Mouse (Mus musculus): ENCODE data around the gene Utf1. TPM values are rescaled to one million over a fixed set of nuclear protein-coding genes. Genes with fewer than 3 reads are reported as not detected.

Utf1 gene
- polyA plus RNA-seq, 1 experiment from 2014 or later: not detected

DNA sequence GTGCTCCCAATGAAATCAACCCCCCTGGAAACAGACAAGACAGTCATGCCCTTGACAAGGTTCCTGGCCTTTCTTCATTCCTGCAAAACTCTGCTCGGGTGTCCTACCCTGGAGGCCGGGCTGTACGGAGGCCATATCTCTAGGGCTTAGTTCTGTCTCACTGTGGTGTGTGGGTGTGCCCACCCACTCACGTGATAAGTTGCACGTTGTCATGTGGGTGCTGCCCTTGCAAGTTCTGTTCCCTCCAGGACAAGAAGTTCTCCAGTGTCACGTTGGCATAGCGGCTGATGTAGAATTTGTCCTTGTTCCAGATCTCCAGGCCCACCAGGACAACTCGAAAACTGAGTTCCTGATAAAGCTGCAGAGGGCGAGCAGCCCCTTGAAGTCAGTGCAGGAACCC, 44.7 kb downstream of the Utf1 start:
- Histone ChIP-seq H3K9me3 (replicated peaks; ENCODE audit: low read length) (no peaks in the 10 kb centered on the region), H3K36me3 (ENCODE audit: insufficient read depth, low read length) (no peaks in the 10 kb centered on the region), H3K4me3 (replicated peaks; ENCODE audit: low read depth, low read length) (no peak overlapping the region), H3K4me1 (replicated peaks; ENCODE audit: insufficient read depth, low read length) (no peaks in the 10 kb centered on the region), H3K27me3 (ENCODE audit: insufficient read depth, low read length) (no peaks in the 10 kb centered on the region), H3K9ac (ENCODE audit: low read depth, low read length) (no peak overlapping the region), H3K27ac (no peak overlapping the region), H3K4me2 (ENCODE audit: low read length) (no peak overlapping the region)
- 86% methylated on average over 9 of the region's 9 CpGs for WGBS
- ATAC-seq (replicated peaks; ENCODE audit: low FRiP score, low read depth): no peak
- DNase-seq (ENCODE audit: low spot score): no peak
- TF ChIP-seq CTCF (IDR thresholded peaks at IDR 0.05; ENCODE audit: low read depth): no peak

DNA sequence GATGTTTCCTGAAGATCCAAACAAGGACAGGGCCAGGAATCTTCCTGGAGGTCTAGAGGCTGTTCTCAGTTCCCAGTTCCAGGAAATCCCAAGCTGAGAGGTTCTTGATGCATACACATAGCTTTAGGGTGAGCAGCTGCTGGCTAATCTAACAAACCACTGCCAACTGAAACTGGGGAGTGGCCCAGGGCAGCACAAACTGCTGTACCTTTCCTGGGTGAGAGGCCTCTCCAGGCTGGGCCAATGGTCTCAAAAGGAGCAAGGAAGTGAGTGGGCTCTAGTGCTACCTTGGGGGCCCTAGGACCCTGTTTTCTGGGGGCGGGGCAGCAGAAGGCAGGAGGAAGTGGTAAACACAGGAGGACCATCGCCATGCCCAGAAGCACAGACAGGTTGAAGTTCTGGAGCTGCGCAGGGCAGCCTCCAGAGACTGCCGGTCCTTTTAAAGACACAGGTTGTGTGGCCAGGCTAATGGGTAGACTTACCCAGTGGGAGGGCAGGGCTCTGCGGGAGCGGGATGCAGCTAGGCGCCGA, 47.3 kb downstream of the Utf1 start:
- no peak overlapping the region for H3K4me3 ChIP-seq (replicated peaks; ENCODE audit: low read depth, low read length)
- no peaks in the 10 kb centered on the region for H3K36me3 ChIP-seq (ENCODE audit: insufficient read depth, low read length)
- no peak for DNase-seq (ENCODE audit: low spot score)
- no peaks in the 10 kb centered on the region for H3K27me3 ChIP-seq (ENCODE audit: insufficient read depth, low read length)
- H3K4me2 ChIP-seq (ENCODE audit: low read length): no peak overlapping the region
- WGBS: 75% methylated on average over 8 of the region's 8 CpGs
- H3K9me3 ChIP-seq (replicated peaks; ENCODE audit: low read length): no peaks in the 10 kb centered on the region
- no peak overlapping the region for H3K27ac ChIP-seq
- TF ChIP-seq CTCF (IDR thresholded peaks at IDR 0.05; ENCODE audit: low read depth): no peak
- no peak for ATAC-seq (replicated peaks; ENCODE audit: low FRiP score, low read depth)
- H3K4me1 ChIP-seq (replicated peaks; ENCODE audit: insufficient read depth, low read length): no peaks in the 10 kb centered on the region
- H3K9ac ChIP-seq (ENCODE audit: low read depth, low read length): no peak overlapping the region

DNA sequence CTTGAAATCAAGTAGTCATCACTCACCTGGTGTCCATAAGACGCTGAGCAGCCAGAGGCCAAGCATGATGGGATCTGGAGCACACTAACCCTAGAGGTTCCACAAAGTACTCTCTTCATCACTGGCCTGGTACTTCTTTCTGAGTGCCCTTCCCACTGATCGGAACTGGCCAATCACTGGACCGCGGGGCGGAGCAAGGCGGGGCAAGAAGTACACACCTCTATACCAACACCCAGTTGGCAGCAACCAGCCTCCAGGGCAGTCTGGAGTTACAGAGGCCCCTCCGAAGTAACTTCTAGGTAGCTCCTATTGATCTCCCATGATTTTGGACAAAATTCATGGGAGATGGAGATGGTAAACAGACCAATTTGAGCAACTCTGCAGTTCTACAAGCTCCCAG, 48.8 kb downstream of the Utf1 start, which contains the start of gene Adam8:
Adam8 (minus strand) TSS at position 157 of the 400 bp plus-strand sequence.
- H3K4me2 ChIP-seq (ENCODE audit: low read length): no peak within 1 kb of the TSS
- WGBS: 19% methylated on average over 7 of the region's 7 CpGs
- H3K36me3 ChIP-seq (ENCODE audit: insufficient read depth, low read length): peaks cover 2% of the 10 kb centered on the region; the same call in 1 of the 2 replicates
- H3K4me3 ChIP-seq (replicated peaks; ENCODE audit: low read depth, low read length): no peak within 1 kb of the TSS
- no peak for TF ChIP-seq CTCF (IDR thresholded peaks at IDR 0.05; ENCODE audit: low read depth)
- H3K9me3 ChIP-seq (replicated peaks; ENCODE audit: low read length): no peaks in the 10 kb centered on the region
- H3K4me1 ChIP-seq (replicated peaks; ENCODE audit: insufficient read depth, low read length): no peaks in the 10 kb centered on the region
- no peak within 1 kb of the TSS for H3K27ac ChIP-seq
- no peak for DNase-seq (ENCODE audit: low spot score)
- no peaks in the 10 kb centered on the region for H3K27me3 ChIP-seq (ENCODE audit: insufficient read depth, low read length)
- peak; percentile 30; the same call in 1 of the 2 replicates for ATAC-seq (replicated peaks; ENCODE audit: low FRiP score, low read depth)
- H3K9ac ChIP-seq (ENCODE audit: low read depth, low read length): no peak within 1 kb of the TSS

DNA sequence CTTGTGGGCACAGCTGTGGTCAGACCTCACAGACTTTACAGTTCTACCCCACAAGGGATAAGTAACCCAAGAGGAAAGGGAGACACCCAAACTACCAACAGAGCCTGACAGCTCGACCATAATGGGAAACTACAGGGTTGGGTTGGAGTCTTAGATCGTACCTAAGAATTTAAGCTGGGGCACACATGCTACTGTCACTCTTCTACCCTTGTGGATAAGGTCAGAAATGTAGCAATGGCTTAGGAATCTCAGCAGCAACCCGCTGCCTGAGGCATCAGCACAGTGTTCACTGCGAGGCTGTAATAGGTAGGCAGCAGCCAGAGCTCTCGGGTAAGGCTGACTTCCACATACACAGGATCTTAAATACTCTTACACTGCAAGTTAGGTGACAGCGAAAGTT, 49.9 kb downstream of the Utf1 start:
- Histone ChIP-seq H3K27me3 (ENCODE audit: insufficient read depth, low read length) (no peaks in the 10 kb centered on the region), H3K36me3 (ENCODE audit: insufficient read depth, low read length) (peaks cover 13% of the 10 kb centered on the region), H3K4me2 (ENCODE audit: low read length) (no peak overlapping the region), H3K9ac (ENCODE audit: low read depth, low read length) (no peak overlapping the region), H3K9me3 (replicated peaks; ENCODE audit: low read length) (no peaks in the 10 kb centered on the region), H3K4me1 (replicated peaks; ENCODE audit: insufficient read depth, low read length) (no peaks in the 10 kb centered on the region), H3K27ac (no peak overlapping the region), H3K4me3 (replicated peaks; ENCODE audit: low read depth, low read length) (no peak overlapping the region)
- WGBS: 89% methylated on average over 6 of the region's 6 CpGs
- DNase-seq (ENCODE audit: low spot score): no peak
- ATAC-seq (replicated peaks; ENCODE audit: low FRiP score, low read depth): no peak
- no peak for TF ChIP-seq CTCF (IDR thresholded peaks at IDR 0.05; ENCODE audit: low read depth)

DNA sequence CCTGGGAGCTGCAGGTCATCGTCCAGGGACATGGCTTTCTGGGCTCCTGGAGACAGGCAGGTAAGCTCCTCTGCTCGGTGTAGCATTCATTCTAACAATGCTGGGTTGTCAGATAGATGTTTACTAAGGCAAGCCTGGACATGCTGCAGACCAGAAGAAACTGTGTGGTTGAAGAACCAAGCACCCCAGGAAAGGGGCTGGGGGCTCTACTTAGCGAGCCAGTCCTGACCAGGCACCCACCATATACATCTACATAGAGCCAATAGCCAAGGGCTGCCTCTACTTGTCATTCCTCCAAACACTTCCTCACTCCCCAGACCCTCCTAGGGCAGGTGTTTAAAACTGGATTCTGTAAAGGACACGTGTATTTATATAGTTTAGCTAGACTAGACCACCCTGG, 50.6 kb downstream of the Utf1 start:
- TF ChIP-seq CTCF (IDR thresholded peaks at IDR 0.05; ENCODE audit: low read depth): no peak

DNA sequence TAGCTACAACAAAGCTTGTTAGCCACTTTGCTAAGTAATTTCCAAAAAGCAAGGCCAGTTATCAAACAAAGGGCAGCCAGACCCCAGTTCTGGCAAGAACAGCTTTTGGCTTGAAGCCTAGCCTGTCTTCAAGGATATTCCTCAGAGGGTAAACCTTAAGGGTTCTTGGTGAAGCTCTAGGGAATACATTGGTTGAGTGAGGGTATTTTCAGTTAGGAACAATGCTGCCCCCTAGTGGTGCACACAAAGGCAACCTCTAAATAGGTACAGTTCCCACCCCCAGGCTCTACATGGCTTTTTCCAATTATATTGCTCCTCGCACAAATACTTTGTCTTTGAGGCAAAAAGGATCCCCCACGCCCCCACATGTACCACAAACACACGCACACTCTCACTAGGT, 51.1 kb downstream of the Utf1 start:
- no peak overlapping the region for H3K4me3 ChIP-seq (replicated peaks; ENCODE audit: low read depth, low read length)
- DNase-seq (ENCODE audit: low spot score) (peak; percentile 80), ATAC-seq (replicated peaks; ENCODE audit: low FRiP score, low read depth) (peak; percentile 55; the same call in 1 of the 2 replicates)
- no peaks in the 10 kb centered on the region for H3K4me1 ChIP-seq (replicated peaks; ENCODE audit: insufficient read depth, low read length)
- H3K36me3 ChIP-seq (ENCODE audit: insufficient read depth, low read length): peaks cover 22% of the 10 kb centered on the region
- WGBS: 34% methylated on average over 3 of the region's 3 CpGs
- no peak overlapping the region for H3K4me2 ChIP-seq (ENCODE audit: low read length)
- peak; percentile 86 for TF ChIP-seq CTCF (IDR thresholded peaks at IDR 0.05; ENCODE audit: low read depth)
- no peak overlapping the region for H3K9ac ChIP-seq (ENCODE audit: low read depth, low read length)
- H3K9me3 ChIP-seq (replicated peaks; ENCODE audit: low read length): no peaks in the 10 kb centered on the region
- no peaks in the 10 kb centered on the region for H3K27me3 ChIP-seq (ENCODE audit: insufficient read depth, low read length)
- no peak overlapping the region for H3K27ac ChIP-seq

More for the DNA sequence above, 50.6 kb downstream of the Utf1 start:
- Histone ChIP-seq H3K4me1 (replicated peaks; ENCODE audit: insufficient read depth, low read length) (no peaks in the 10 kb centered on the region), H3K4me3 (replicated peaks; ENCODE audit: low read depth, low read length) (no peak overlapping the region), H3K27ac (no peak overlapping the region), H3K9ac (ENCODE audit: low read depth, low read length) (no peak overlapping the region), H3K9me3 (replicated peaks; ENCODE audit: low read length) (no peaks in the 10 kb centered on the region), H3K4me2 (ENCODE audit: low read length) (no peak overlapping the region), H3K27me3 (ENCODE audit: insufficient read depth, low read length) (no peaks in the 10 kb centered on the region), H3K36me3 (ENCODE audit: insufficient read depth, low read length) (peaks cover 19% of the 10 kb centered on the region)
- DNase-seq (ENCODE audit: low spot score) (no peak), ATAC-seq (replicated peaks; ENCODE audit: low FRiP score, low read depth) (no peak)
- WGBS: 85% methylated on average over 4 of the region's 4 CpGs

MicroRNA genes within 50 kb of the gene (microRNA counts, 519-probe panel; counts per million panel counts)
- 330 counts per million, percentile 68 among the panel's probes with 10 or more counts for microRNA mmu-miR-202-3p
- microRNA mmu-miR-202-5p: 330 counts per million, percentile 68 among the panel's probes with 10 or more counts

Small RNA genes within 50 kb of the gene (microRNA-seq; reads per million reads assigned to microRNA genes)
- gene Mir202 (not detected), gene Mir7062 (0.80 reads per million), gene mmu-mir-7686 (not detected)

Other genes starting within 250 kb of the Utf1 start
- gene Adgra1, start 109.6 kb upstream of the Utf1 start, polyA plus RNA-seq (2015; fragmentation: Nextera tagmentation; extraction: Ambion mirVana): 0.50 and 1.3 TPM in 2 replicates
- gene Kndc1, start 49.1 kb upstream of the Utf1 start, polyA plus RNA-seq (2015; fragmentation: Nextera tagmentation; extraction: Ambion mirVana): 0.09 and 0.18 TPM in 2 replicates
- gene 6430531B16Rik, start 35.0 kb downstream of the Utf1 start, polyA plus RNA-seq (2015; fragmentation: Nextera tagmentation; extraction: Ambion mirVana): 0.28 and 0.36 TPM in 2 replicates
- 0.41 and 0.46 TPM in 2 replicates for gene Adam8, start 48.8 kb downstream of the Utf1 start, polyA plus RNA-seq (2015; fragmentation: Nextera tagmentation; extraction: Ambion mirVana)
- 35.0 TPM in 2 replicates for gene Zfp511, start 92.6 kb downstream of the Utf1 start, polyA plus RNA-seq (2015; fragmentation: Nextera tagmentation; extraction: Ambion mirVana)
- gene Tubgcp2, start 92.9 kb downstream of the Utf1 start, polyA plus RNA-seq (2015; fragmentation: Nextera tagmentation; extraction: Ambion mirVana): 34.4 and 39.5 TPM in 2 replicates
- gene Msx3, start 105.3 kb downstream of the Utf1 start, polyA plus RNA-seq (2015; fragmentation: Nextera tagmentation; extraction: Ambion mirVana): not detected in 2 replicates
- 0.89 and 1.1 TPM in 2 replicates for gene Caly, start 138.8 kb downstream of the Utf1 start, polyA plus RNA-seq (2015; fragmentation: Nextera tagmentation; extraction: Ambion mirVana)
- gene Prap1, start 149.6 kb downstream of the Utf1 start, polyA plus RNA-seq (2015; fragmentation: Nextera tagmentation; extraction: Ambion mirVana): 3.9 and 6.2 TPM in 2 replicates
- gene Fuom, start 158.7 kb downstream of the Utf1 start, polyA plus RNA-seq (2015; fragmentation: Nextera tagmentation; extraction: Ambion mirVana): 86.8 and 88.4 TPM in 2 replicates
- gene Paox, start 172.0 kb downstream of the Utf1 start, polyA plus RNA-seq (2015; fragmentation: Nextera tagmentation; extraction: Ambion mirVana): 21.0 and 22.9 TPM in 2 replicates
- 236 and 241 TPM in 2 replicates for gene Echs1, start 172.7 kb downstream of the Utf1 start, polyA plus RNA-seq (2015; fragmentation: Nextera tagmentation; extraction: Ambion mirVana)
- 29.9 and 30.4 TPM in 2 replicates for gene Mtg1, start 193.8 kb downstream of the Utf1 start, polyA plus RNA-seq (2015; fragmentation: Nextera tagmentation; extraction: Ambion mirVana)
- gene Sprn, start 211.1 kb downstream of the Utf1 start, polyA plus RNA-seq (2015; fragmentation: Nextera tagmentation; extraction: Ambion mirVana): 0.13 and 0.16 TPM in 2 replicates
- not detected in 2 replicates for gene Olfr522, start 221.0 kb downstream of the Utf1 start, polyA plus RNA-seq (2015; fragmentation: Nextera tagmentation; extraction: Ambion mirVana)
- not detected in 2 replicates for gene Olfr523, start 229.4 kb downstream of the Utf1 start, polyA plus RNA-seq (2015; fragmentation: Nextera tagmentation; extraction: Ambion mirVana)